Mouse (Mus musculus) MEL (cell line): ENCODE data around the gene E2f3. TPM values are rescaled to one million over a fixed set of nuclear protein-coding genes. Genes with fewer than 3 reads are reported as not detected.

Experiments used
- DNase-seq: peaks from one replicate; pipeline ENCODE4 v3.0.0; 2011; ENCODE audit warnings: low read depth, low spot score
- H3K27ac ChIP-seq: 2 replicates; pipeline ENCODE4 v1.5.1; 2012; ENCODE audit warnings: low read depth, mild to moderate bottlenecking, control low read depth, low read length, moderate library complexity; ENCODE audit not compliant: control insufficient read depth
- H3K27me3 ChIP-seq, 2 experiments: fragments of 150-350 bp in 1 of 2; sonication (generic) in 1 of 2; 2 replicates each; pipeline ENCODE4 v1.6.1; 2012; ENCODE audit warnings: low read length in 2 of 2, mild to moderate bottlenecking in 2 of 2, improper control_type of control experiment in 1 of 2, moderate library complexity in 1 of 2; ENCODE audit not compliant: insufficient read depth in 2 of 2, control insufficient read depth in 1 of 2
- H3K36me3 ChIP-seq, 2 experiments: 2 replicates each; pipeline ENCODE4 v1.6.1; 2012 to 2014; ENCODE audit warnings: low read length in 2 of 2, improper control_type of control experiment in 1 of 2, inconsistent platforms in 1 of 2, mild to moderate bottlenecking in 1 of 2; ENCODE audit not compliant: insufficient read depth in 2 of 2, control insufficient read depth in 1 of 2
- H3K4me1 ChIP-seq, 2 experiments: fragments of 150-350 bp in 1 of 2; sonication (generic) in 1 of 2; 2 replicates each; pipeline ENCODE4 v1.6.1; 2012; ENCODE audit warnings: low read length in 2 of 2, improper control_type of control experiment in 1 of 2, mild to moderate bottlenecking in 1 of 2; ENCODE audit not compliant: insufficient read depth in 2 of 2, control insufficient read depth in 1 of 2
- H3K4me3 ChIP-seq, 2 experiments: fragments of 150-350 bp in 1 of 2; sonication (generic) in 1 of 2; 2 replicates each; pipeline ENCODE4 v1.5.1; 2012; ENCODE audit warnings: low read depth in 2 of 2, low read length in 2 of 2, mild to moderate bottlenecking in 2 of 2, moderate library complexity in 2 of 2, control low read depth in 1 of 2, improper control_type of control experiment in 1 of 2; ENCODE audit not compliant: control insufficient read depth in 1 of 2, insufficient read depth in 1 of 2
- H3K79me2 ChIP-seq: 2 replicates; pipeline ENCODE4 v1.6.1; 2012; ENCODE audit warnings: mild to moderate bottlenecking, low read length, moderate library complexity; ENCODE audit not compliant: control insufficient read depth, poor library complexity, insufficient read depth
- H3K9ac ChIP-seq: 2 replicates; pipeline ENCODE4 v1.6.1; 2012; ENCODE audit warnings: low read depth, mild to moderate bottlenecking, control low read depth, low read length, moderate library complexity; ENCODE audit not compliant: control insufficient read depth, poor library complexity, severe bottlenecking
- H3K9me3 ChIP-seq: fragments of 150-350 bp; sonication (generic); replicated peaks from 2 replicates; pipeline ENCODE4 v1.6.1; 2012; ENCODE audit warnings: mild to moderate bottlenecking, low read length, improper control_type of control experiment, moderate library complexity; ENCODE audit not compliant: insufficient read depth
- BHLHE40 ChIP-seq: IDR thresholded peaks from 2 replicates; pipeline ENCODE4 v1.6.1; 2012; ENCODE audit warnings: low read depth, mild to moderate bottlenecking, inconsistent platforms, low read length, improper control_type of control experiment, borderline replicate concordance
- E2F4 ChIP-seq: IDR thresholded peaks from 2 replicates; pipeline ENCODE4 v1.6.1; 2011; ENCODE audit warnings: low read depth, low read length, improper control_type of control experiment, borderline replicate concordance
- ELF1 ChIP-seq: IDR thresholded peaks from 2 replicates; pipeline ENCODE4 v1.6.1; 2014; ENCODE audit warnings: low read depth, mild to moderate bottlenecking, inconsistent platforms, low read length, improper control_type of control experiment, moderate library complexity
- EP300 ChIP-seq, 2 experiments: IDR thresholded peaks; 2 replicates each; pipeline ENCODE4 v1.6.1; 2011; ENCODE audit warnings: improper control_type of control experiment in 2 of 2, low read length in 2 of 2, low read depth in 1 of 2, mild to moderate bottlenecking in 1 of 2
- GABPA ChIP-seq: IDR thresholded peaks from 2 replicates; pipeline ENCODE4 v1.6.1; 2012; ENCODE audit warnings: low read depth, mild to moderate bottlenecking, inconsistent platforms, low read length, improper control_type of control experiment, moderate library complexity
- GATA1 ChIP-seq: IDR thresholded peaks from 2 replicates; pipeline ENCODE4 v1.6.1; 2011; ENCODE audit warnings: low read depth, low read length, improper control_type of control experiment
- KAT2A ChIP-seq: conservative IDR thresholded peaks from 2 replicates; pipeline ENCODE4 v1.6.1; 2012; ENCODE audit warnings: low read depth, low read length, improper control_type of control experiment, inconsistent platforms
- MAFK ChIP-seq: IDR thresholded peaks from 2 replicates; pipeline ENCODE4 v1.6.1; 2011; ENCODE audit warnings: low read depth, mild to moderate bottlenecking, low read length, improper control_type of control experiment, borderline replicate concordance
- MAZ ChIP-seq: IDR thresholded peaks from 2 replicates; pipeline ENCODE4 v1.6.1; 2012; ENCODE audit warnings: low read depth, mild to moderate bottlenecking, inconsistent platforms, low read length, improper control_type of control experiment
- MEF2A ChIP-seq: IDR thresholded peaks from 2 replicates; pipeline ENCODE4 v1.6.1; 2014; ENCODE audit warnings: low read depth, mild to moderate bottlenecking, inconsistent platforms, low read length, improper control_type of control experiment; ENCODE audit not compliant: poor library complexity, insufficient replicate concordance, severe bottlenecking; ENCODE audit errors: extremely low read depth
- MXI1 ChIP-seq: IDR thresholded peaks from 2 replicates; pipeline ENCODE4 v1.6.1; 2011; ENCODE audit warnings: mild to moderate bottlenecking, low read depth, low read length, improper control_type of control experiment
- MYB ChIP-seq: IDR thresholded peaks from 2 replicates; pipeline ENCODE4 v1.6.1; 2011; ENCODE audit warnings: mild to moderate bottlenecking, low read depth, low read length, improper control_type of control experiment
- NRF1 ChIP-seq: IDR thresholded peaks from 2 replicates; pipeline ENCODE4 v1.6.1; 2014; ENCODE audit warnings: low read depth, mild to moderate bottlenecking, inconsistent platforms, low read length, improper control_type of control experiment, moderate library complexity; ENCODE audit not compliant: poor library complexity, insufficient read depth, severe bottlenecking
- POLR2A ChIP-seq, 2 experiments: IDR thresholded peaks; 2 replicates each; pipeline ENCODE4 v1.6.1; 2011 to 2012; ENCODE audit warnings: low read length in 2 of 2, mild to moderate bottlenecking in 2 of 2, control low read depth in 1 of 2, improper control_type of control experiment in 1 of 2, low read depth in 1 of 2, moderate library complexity in 1 of 2; ENCODE audit not compliant: control insufficient read depth in 1 of 2, insufficient read depth in 1 of 2, poor library complexity in 1 of 2
- POLR2AphosphoS2 ChIP-seq: IDR thresholded peaks from 2 replicates; pipeline ENCODE4 v1.6.1; 2011; ENCODE audit warnings: low read length, improper control_type of control experiment
- POLR2AphosphoS5 ChIP-seq: IDR thresholded peaks from 2 replicates; pipeline ENCODE4 v1.6.1; 2012; ENCODE audit warnings: low read depth, borderline replicate concordance, mild to moderate bottlenecking, inconsistent platforms, low read length, moderate library complexity, mixed read lengths
- RCOR1 ChIP-seq: IDR thresholded peaks from 2 replicates; pipeline ENCODE4 v1.6.1; 2012; ENCODE audit warnings: low read depth, mild to moderate bottlenecking, inconsistent platforms, low read length, improper control_type of control experiment
- SMC3 ChIP-seq: IDR thresholded peaks from 2 replicates; pipeline ENCODE4 v1.6.1; 2011; ENCODE audit warnings: low read depth, low read length, improper control_type of control experiment
- TAL1 ChIP-seq: IDR thresholded peaks from 2 replicates; pipeline ENCODE4 v1.6.1; 2012; ENCODE audit warnings: mild to moderate bottlenecking, inconsistent platforms, low read length, moderate library complexity, mixed read lengths
- UBTF ChIP-seq: IDR thresholded peaks from 2 replicates; pipeline ENCODE4 v1.6.1; 2012; ENCODE audit warnings: low read depth, mild to moderate bottlenecking, inconsistent platforms, low read length, improper control_type of control experiment, moderate library complexity, borderline replicate concordance; ENCODE audit not compliant: insufficient read depth
- USF1 ChIP-seq: IDR thresholded peaks from 2 replicates; pipeline ENCODE4 v1.6.1; 2014; ENCODE audit warnings: low read depth, mild to moderate bottlenecking, inconsistent platforms, low read length, improper control_type of control experiment, moderate library complexity
- ZKSCAN1 ChIP-seq: IDR thresholded peaks from 2 replicates; pipeline ENCODE4 v1.6.1; 2012; ENCODE audit warnings: low read depth, mild to moderate bottlenecking, inconsistent platforms, low read length, improper control_type of control experiment, moderate library complexity
- ZNF384 ChIP-seq: IDR thresholded peaks from 2 replicates; pipeline ENCODE4 v1.6.1; 2012; ENCODE audit warnings: low read depth, mild to moderate bottlenecking, inconsistent platforms, low read length, improper control_type of control experiment
- polyA plus RNA-seq, 2 experiments: library from polyadenylated mRNA; stranded (reverse) in 1 of 2; unstranded in 1 of 2; fragments of >175 nt in 1 of 2; fragments of >200 nt in 1 of 2; gene quantifications; 2 replicates each; pipeline versions ENCODE4 v1.2.1 to v1.2.4; 2012; ENCODE audit warnings: low replicate concordance in 2 of 2, low read depth in 1 of 2; ENCODE audit not compliant: insufficient read length in 2 of 2, insufficient read depth in 1 of 2, missing spikeins in 1 of 2
- total RNA-seq: library from RNA; depleted of rRNA; stranded (reverse); fragments of 300-350 nt; gene quantifications from 2 replicates; pipeline ENCODE4 v1.2.3, GENCODE M21; 2012

Gene E2f3
- total and polyA plus RNA-seq, 3 experiments, result 12.8 to 20.0 TPM; not detected in 1

GRCm38 (mm10) chr13:29866780-29867179, 119.1 kb downstream of the E2f3 start:
- no peaks in the 10 kb centered on the region for H3K9me3 ChIP-seq
- H3K4me1 ChIP-seq, result no peaks in the 10 kb centered on the region; a peak in 1 of 4 replicates
- H3K27me3 ChIP-seq, result peaks cover 0 to 1% of the 10 kb centered on the region in 2 experiments; a peak in 1 of 4 replicates
- no peak for DNase-seq
- H3K27ac ChIP-seq, result no peak overlapping the region
- no peak overlapping the region for H3K4me3 ChIP-seq
- peak; percentile 21; the same call in 1 of the 2 replicates for TF ChIP-seq GATA1
- TF ChIP-seq POLR2AphosphoS5, result no peak
- TF ChIP-seq E2F4, result no peak
- peaks cover 0 to 5% of the 10 kb centered on the region in 2 experiments; a peak in 2 of 4 replicates for H3K36me3 ChIP-seq
- no peak overlapping the region for H3K9ac ChIP-seq
- no peaks in the 10 kb centered on the region for H3K79me2 ChIP-seq

- TF ChIP-seq MAZ (no peak), E2F4 (no peak), UBTF (no peak), RCOR1 (no peak), KAT2A (no peak), MEF2A (no peak), TAL1 (no peak), MYB (no peak)
- Histone ChIP-seq H3K27ac (no peak overlapping the region), H3K4me1 (no peaks in the 10 kb centered on the region; a peak in 1 of 4 replicates)
Measured at GRCm38 (mm10) chr13:29864331-29864730, 121.5 kb downstream of the E2f3 start.

GRCm38 (mm10) chr13:29860087-29860486, 125.8 kb downstream of the E2f3 start:
- Histone ChIP-seq H3K9ac (no peak overlapping the region), H3K27me3 (peaks cover 0 to 2% of the 10 kb centered on the region in 2 experiments; a peak in 2 of 4 replicates), H3K79me2 (peaks cover 2% of the 10 kb centered on the region), H3K4me3 (no peak overlapping the region), H3K9me3 (no peaks in the 10 kb centered on the region), H3K36me3 (peaks cover 0 to 3% of the 10 kb centered on the region in 2 experiments; a peak in 2 of 4 replicates), H3K27ac (no peak overlapping the region), H3K4me1 (no peaks in the 10 kb centered on the region)
- DNase-seq, result no peak
- TF ChIP-seq ZKSCAN1 (no peak), EP300 (IDR thresholded peaks at IDR 0.05; ENCODE audit: low read depth in 1 of 2, low read length in 2 of 2) (no peak), MXI1 (no peak), SMC3 (no peak), ZNF384 (no peak), ELF1 (no peak), RCOR1 (no peak), MAFK (no peak), BHLHE40 (no peak), MEF2A (no peak), USF1 (no peak), MAZ (no peak), NRF1 (no peak), POLR2AphosphoS2 (no peak), POLR2A (IDR thresholded peaks at IDR 0.05; ENCODE audit: control insufficient read depth in 1 of 2, insufficient read depth in 1 of 2, low read depth in 1 of 2, low read length in 2 of 2, poor library complexity in 1 of 2) (no peak), GABPA (no peak)

More at GRCm38 (mm10) chr13:29864331-29864730, 121.5 kb downstream of the E2f3 start:
- Histone ChIP-seq H3K36me3 (peaks cover 0 to 5% of the 10 kb centered on the region in 2 experiments; a peak in 2 of 4 replicates), H3K79me2 (no peaks in the 10 kb centered on the region), H3K27me3 (peaks cover 0 to 3% of the 10 kb centered on the region in 2 experiments; a peak in 2 of 4 replicates), H3K9me3 (no peaks in the 10 kb centered on the region), H3K4me3 (no peak overlapping the region), H3K9ac (no peak overlapping the region)
- no peak for DNase-seq
